Mouse (Mus musculus) testis, postnatal 10 days (tissue): Measurements from ENCODE around the gene Atcay.

Source experiments
- DNase-seq: peaks from one replicate; pipeline ENCODE4 v3.0.0; 2021; ENCODE audit warnings: low spot score

The Atcay gene

DNA sequence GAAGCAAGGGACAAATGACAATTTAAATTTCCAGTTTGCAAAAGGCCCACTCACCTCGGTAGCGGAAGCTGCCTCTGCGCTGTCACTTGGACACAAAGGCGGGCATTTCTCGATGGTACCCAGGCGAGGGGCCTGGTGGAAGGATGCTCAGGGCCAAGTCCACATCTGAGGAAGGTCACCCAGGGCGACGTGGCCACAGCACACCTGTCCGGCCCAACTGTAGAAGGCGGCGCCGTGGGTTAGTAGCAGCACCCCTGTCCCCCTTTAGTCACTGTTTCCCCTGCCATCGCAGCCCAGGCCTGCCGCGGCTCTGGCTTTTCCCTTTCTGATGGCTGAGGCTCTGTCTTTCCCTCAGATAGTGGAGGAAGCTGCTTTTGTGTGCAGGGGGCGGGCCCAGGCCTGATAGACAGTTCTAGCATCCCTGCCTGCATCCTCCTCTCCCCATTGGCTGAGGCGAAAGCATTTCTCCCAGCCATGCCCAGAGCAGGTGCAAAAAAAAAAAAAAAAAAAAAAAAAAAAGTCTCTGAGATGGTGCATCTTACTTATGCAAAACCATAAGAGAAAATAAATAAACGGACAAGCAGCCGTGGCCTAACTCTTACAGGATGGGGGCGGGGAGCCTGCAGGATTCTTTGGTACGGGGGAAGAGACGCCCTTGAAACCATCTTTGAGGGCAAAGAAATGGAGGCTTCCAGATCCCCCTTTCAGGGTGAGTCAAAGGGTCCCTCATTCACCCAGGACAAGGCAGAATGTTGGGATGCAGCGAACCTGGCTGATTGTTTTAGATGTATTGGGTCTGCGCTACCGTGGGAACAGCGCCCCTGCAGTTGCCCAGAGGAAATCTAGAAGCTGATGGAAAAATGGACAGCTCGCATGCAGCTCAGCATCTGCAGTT lies at the start of gene Atcay:
Gene Atcay, minus strand, starts transcription at position 396 of the 895 bp plus-strand sequence.
- DNase-seq = no peak

DNA sequence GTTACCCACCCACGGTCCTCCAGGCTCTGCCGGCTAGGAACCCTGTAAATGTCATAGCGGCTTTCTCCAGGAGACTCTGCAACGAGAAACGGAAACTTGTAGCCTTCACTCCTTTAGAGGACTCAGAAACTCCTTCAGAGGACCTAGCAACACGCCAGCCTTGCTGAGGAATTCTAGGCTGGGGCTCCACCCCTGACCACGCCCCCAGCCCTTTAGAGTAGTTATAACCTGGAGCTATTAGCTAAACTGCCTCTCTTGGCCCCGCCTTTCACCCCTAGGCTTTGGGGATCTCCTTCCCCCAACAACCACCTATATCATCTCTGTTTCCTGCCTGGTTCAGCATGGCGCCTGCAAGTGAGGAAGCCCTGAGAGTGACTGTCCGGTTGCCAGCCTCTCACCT lies 48.9 kb upstream of the Atcay start:
- DNase-seq = no peak

DNA sequence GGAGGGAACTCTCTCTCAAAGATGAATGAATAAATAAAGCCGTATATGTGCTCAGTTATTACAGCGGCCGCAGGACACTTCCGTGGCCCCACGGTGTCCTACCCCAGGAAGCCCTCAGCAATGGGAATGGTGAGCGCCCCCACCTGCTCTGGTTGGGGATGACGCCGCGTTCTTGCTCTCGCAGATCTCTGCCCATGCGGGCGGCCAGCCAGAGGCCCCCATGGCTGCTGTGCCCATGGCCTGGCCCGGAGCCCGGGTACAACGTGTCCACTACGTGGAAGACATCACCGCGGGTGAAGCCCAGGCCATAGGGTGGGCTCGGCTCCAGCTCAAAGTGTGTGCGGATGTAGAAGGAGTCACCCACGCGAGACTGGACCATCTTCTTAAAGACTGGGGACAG lies 47.0 kb upstream of the Atcay start:
- DNase-seq = no peak

DNA sequence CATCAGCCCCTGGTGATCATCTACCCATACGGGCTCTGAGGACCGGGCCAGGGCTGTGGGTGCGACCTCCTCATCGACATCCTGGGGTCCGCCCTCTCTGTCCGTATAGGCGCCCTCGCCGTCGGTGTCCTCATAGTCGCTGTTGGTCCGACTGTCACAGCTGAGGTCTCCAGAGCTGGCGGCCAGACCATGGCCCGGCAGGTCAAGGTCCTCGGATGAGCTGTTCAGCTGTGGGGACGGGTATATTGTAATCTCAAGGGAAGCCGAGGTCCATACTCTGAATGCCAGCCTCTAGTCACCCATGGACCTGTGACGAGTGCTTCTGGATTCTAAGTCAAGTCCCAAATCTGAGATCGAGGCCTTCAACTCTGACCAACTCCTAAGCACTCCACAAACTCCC lies 43.2 kb upstream of the Atcay start:
- DNase-seq = no peak

DNA sequence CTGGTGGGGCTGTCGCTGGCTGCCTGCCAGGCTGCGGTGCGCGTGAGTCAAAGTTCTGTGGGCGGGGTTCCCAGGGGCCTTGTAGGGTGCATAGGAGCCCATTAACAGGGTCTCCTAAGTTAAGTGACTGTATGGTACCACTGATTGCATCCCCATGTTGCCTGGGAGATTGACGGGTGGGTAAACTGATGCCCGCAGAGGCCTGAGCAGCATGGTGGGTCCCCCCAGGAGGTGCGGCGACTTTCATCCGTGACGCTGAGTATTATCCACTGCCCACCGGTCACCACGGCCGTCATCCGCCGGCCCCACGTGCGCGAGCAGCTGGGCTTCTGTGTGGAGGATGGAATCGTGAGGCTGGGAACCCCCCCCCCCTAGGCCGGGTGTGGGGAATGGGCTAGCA lies 41.7 kb upstream of the Atcay start:
- DNase-seq = no peak

DNA sequence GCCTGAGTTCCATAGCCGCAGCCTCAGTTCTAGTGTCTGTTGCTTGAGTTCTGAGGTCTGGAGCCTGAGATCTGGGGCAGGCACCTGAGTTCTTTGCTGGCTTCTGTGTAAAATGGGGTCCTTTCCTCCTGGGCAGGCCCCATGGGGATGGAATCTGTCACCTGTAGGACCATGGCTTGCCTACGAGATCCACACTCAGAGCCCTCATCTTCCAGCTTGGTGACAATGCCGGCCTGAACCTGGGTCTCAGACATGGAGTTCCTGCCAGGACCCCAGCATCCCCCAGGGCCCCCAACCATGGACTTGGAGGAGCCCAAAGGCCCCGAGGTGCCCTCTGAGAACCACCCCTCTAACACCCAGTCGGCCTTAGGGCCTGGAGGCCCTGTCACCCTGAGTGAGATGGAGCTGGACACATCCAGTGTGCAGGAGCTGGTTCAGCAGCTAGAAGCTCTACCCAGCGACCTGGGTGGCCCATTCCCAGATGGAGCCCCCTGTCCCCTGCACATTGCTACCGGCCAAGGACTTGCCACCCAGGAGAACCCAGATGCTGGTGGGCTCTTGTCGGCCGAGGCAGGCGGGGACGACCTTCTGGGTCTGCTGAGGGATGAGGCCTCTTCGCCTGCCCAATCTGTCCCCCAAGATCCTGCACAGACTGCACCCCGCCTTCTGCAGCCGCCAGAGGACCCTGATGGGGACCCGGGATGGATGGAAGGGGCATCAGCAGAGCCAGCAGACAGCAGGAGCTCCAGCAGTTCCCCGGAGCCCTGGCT lies 38.2 kb upstream of the Atcay start:
- DNase-seq = no peak

DNA sequence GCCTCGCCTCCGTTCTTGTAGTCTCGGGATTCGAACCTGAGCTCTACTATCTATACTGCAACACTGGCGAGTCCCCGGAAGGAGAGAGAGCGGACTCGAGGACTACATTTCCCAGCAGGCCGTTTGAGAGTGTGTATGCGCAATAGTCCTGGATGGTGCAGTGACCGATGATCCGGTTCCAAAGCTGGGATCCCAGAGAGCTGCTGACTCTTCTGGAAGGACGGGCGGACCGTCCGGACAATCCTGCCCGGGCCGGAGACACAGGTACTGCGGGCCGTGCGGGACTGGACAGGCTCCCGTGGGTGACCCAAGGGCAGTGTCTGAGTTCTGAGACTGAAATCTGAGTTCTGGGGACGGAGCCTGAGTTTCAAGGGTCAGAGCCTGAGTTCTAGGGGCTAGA lies 37.4 kb upstream of the Atcay start:
- peak; percentile 80 for DNase-seq

DNA sequence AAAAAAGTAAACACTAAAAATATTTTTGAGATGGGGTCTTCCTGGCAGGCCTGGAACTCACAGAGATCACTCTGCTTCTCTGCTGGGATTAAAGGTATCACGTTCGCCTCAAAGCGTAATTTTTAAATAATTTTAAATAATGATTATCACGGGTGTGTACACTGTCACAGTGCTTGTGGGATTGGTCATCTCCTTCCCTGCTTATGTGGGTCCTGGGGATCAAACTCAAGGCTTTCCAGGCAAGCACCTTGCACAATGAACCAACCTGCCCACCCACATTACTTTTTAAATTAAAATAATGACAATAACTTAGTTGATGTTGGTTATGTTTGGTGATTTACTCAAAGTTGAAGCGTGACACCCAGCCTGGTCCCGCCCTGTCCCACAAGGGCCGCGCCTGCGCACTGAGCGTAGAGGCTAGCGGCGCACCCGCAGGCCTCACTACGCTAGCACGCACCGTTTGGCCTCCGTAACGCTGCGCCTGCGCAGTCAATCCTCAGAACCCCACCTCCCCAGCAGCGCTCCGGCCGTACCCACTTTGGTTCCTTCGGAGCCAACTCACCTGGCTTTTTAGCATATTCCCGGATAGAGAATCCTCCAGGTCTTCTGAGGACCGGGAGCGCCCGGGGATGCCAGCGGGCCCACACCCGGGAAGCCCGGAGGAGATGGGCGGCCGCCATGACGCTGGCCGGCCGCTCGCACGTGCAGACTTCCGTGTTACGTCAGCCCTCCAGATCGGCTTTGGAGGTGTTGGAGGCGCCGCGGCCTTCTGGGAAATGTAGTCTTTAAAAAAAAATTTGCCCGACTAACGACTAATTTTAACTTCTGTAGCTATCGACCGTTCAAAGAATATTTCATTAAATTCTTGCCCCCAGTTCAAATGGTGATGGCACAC lies 35.8 kb upstream of the Atcay start, which contains the start of the genes Mrpl54 and Apba3:
Gene Mrpl54, minus strand, starts transcription at position 724 of the 895 bp plus-strand sequence.
Gene Apba3, plus strand, starts transcription at position 750 of the 895 bp plus-strand sequence.
- DNase-seq = peak; percentile 97

DNA sequence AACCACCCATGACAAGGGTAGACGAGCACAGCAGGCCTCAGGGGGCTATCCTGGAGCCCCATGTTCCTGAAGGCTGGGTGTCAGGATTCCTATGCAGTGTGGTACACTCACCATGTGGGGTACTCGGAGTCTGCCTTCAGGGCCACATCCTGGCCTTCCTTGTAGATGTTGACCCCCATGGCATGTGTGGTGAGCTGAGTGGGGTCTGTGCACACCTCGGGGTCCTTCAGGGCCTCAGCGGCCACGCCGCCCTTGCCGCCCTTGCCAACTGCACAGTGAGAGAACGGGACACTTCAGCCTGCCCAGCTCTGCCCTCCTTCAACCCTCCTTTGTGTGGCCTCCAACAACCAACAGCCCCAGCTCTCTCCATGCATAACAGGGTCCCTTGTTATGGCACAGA lies 34.9 kb upstream of the Atcay start:
- no peak for DNase-seq

DNA sequence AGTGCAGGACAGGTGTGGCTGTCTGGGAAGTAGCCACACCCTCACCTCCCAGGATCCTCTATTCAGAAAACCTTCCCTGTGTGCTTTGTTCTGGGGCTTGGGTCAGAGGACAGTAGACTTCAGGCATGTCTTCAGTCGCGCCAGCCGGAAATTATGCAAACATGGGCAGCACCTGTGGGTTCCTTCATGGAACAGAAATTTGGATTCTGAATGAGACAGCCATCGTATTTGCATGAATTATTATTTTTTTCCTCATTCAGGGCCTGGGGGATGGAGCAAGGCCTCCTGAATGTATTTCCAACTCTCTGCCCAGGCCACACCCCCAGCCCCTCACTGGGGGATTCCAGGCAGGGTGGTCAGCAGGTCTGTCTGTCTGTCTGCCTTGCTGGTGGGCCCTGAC lies 30.4 kb upstream of the Atcay start:
- no peak for DNase-seq

DNA sequence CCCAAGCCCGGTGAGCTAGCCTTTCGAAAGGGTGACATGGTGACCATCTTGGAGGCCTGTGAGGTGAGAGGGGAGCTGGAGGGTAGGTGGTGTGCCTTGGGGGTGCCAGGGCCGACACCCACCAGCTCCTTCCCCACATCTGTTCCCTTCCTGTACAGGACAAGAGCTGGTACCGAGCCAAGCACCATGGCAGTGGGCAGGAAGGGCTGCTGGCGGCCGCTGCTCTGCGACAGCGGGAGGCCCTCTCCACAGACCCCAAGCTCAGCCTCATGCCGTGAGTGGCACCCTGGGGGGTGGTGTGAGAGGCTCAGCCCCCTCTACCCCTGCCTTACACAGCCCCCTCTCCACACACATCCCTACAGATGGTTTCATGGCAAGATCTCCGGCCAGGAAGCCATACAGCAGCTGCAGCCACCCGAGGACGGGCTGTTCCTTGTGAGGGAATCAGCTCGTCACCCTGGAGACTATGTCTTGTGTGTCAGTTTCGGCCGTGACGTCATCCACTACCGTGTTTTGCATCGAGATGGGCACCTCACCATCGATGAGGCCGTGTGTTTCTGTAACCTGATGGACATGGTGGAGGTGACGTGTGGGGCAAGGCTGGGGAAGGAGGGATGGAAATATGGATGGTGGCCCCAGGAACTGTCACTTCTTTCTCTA lies 28.7 kb upstream of the Atcay start:
- DNase-seq = no peak

DNA sequence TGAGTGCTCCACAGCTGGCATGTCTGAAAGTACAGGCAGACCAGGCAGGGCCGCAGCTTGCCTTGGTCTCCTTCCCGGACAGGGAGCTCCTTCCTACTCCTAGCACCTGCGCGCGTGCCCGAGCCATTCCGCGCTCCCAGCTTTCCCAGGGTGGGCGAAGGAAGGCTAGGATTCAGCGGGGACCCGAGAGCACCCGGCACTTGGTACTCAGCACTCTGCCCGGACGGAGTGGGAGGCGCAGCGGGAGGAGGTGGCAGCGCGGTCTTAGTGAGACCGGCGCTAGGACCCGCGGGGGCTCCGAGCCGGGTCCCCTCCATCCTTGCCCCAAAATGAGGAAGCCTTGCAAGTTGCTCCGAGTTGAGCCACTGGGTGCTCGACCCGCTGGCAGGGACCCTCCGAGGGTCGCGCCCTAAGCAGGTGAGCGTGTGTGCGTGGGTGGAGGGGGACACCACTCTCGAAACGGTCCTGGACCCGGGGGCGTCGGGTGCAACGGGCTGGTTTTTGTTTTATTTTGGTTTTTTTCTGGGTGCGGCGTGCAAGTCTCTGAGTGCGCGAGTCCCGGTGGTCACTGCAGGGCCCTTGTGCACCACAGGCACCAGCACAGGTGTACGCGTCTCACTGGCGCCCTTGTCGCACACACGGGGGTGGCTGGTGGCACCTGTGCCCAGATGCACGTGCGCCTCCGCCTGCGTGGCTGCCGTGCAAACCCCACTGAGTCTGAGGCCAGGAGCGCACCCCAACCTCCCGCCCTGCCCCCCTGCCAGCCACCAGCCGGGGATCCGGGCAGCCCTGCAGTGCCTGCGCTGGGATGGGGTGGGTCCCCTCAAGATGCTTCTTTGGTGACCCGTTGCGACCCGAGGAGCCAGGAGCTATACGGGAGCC lies 26.8 kb upstream of the Atcay start:
- no peak for DNase-seq

DNA sequence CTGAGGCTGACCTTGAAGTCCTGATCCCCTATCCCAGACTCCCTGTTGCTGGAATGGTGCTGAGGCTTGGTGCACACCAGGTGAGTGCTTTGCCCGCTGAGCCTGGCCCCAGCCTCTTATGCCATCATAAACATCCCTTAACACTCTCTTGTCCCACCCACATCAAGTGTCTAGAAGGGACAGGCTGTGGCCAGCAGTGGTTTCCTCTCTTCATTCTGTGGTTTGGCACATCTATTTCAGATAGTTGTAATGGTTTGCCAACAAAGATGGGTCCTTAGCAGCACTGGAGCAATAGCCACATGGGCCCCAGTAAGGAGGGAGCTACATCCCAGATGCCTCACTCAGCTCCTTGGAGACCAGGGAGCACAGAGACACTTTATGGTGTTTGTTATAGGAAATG lies 24.3 kb upstream of the Atcay start:
- no peak for DNase-seq

DNA sequence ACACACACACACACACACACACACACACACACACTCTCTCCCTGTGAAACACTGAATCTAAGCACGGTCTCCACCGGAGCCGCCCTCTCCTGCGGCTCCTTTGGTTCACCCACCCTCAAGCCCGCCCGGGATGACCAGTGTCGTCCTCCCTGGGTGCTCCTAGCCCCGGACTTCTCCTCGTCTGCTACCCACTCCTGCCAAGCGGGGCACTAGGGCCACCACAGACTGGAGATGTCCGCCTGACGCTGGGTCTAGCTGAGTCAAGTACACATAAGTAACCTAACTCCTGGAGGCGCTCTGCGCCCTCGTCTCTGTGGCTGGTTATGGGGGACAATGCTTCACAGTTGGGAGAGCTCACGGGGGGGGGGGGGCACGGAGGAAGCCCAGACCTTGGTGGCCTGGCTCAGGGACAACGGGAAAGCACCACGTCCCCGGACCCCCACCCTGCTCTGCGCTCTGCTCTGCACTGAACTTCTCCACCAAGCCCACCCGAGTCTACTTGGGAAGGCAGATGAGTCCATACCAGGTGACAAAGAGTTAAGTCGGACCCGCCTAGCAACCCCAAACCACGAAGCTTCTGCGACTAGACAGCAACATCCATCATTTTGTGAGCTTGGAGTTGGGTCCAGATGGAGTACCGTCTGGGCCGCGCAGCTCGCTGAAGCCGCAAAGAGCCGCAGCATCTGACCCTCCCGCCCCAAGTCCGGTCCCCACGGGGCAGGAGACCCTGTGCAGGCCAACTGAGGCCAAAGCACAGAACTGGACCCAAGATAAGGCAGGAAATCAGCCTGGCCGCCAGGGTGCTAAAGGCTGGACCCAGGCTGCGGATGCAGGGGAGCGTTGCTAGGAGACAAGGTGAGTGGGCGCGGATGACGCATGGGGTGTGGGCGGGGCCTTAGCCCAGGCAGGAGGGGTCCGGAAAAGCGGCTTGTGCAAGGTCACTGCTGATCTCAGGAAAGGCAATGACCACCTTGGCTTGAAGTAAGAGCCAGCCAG lies 22.1 kb upstream of the Atcay start, which contains the start of gene Matk:
Gene Matk, plus strand, starts transcription at position 512 of the 996 bp plus-strand sequence.
- peak; percentile 78 for DNase-seq

DNA sequence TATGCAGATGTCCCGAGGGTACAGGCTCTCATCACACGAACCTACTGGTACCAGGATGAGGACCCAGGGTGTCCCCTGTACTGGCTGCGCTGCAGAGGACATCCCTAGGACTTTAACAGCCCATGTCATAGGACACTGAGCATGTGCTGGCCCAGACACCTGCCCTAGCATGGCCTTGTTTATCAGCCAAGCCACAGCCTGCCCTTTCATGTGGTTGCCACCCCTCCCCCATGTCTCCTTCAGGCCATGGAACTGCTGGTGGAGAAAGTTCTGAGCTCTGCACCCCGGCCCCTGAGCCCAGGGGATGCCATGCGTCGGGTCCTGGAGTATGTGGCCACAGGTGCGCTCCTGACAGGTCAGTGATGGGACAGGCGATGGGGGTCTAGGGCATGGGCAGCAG lies 18.8 kb upstream of the Atcay start:
- DNase-seq = no peak

DNA sequence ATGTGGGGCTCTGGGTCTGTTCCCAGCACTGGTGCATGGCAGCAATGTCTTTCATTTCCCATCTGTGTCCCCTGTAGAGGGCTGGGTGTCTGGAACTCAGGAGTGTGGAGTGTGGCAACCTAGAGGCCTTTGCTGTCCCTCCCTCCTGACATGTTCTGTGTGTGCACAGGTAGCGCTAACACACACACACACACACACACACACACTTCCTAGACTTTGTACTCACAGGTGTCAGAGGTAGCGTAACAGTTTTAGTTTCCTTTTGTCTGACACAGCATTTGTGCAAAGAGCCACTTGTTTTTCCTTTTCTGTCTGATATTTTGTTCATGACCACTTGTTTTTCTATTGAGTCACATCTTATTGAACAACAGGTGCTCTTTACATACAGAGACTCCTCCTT lies 17.2 kb upstream of the Atcay start:
- DNase-seq = no peak

DNA sequence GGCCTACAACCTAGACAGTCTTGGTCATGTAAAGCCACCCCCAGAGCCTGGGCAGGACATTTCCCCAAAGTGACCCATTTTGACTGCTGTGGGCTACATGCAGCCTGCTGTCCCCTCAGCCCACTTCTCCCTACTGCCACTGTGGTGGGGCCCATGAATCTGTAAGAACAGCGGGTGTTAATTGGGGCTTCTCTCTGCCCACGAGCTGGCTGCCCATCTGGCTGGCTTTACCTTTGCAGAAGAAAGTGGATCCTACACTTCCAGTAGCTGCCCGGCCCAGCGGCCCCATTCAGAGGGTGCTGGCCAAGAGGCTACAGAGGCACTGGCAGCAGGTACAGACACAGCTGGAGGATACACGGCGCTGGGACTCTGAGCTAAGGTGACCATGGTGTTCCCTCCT lies 14.5 kb upstream of the Atcay start:
- no peak for DNase-seq

DNA sequence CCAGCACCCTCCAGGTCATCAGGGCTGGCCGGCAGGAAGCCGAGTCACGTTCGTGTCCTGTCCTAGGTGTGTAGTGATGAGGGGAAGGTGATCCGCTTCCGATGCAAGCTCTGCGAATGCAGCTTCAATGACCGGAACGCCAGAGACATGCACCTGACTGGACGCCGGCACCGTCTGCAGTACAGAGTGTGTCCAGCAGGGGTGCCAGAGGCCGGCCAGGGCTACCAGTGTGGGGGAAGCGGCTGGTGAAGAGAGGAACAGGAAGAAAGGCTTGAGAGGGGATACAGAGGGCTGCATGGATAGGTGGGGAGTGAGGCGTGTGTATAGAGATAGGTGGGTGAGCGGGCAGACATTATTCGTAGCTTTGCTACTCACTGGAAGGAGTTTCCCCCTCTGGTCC lies 14.0 kb upstream of the Atcay start:
- peak; percentile 93 for DNase-seq

DNA sequence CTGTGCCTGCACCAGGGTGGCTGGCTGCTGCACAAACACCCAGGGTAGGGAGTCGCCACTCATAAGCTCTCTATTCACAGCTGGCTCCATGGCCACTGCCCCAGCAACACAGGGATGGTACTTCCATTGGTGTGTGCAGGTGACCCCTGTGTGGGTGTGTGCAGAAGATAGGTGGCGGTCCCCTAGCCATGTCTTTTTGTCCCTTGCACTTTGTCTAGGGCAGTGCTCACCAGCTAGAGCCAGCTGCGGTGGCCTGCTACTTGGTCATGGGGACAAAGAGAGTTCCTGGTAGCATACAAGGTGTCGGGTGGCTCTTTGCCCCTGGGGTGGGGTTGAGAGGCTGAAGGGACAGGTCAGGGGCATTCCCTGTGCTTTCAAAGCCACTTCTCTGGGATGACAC lies 13.5 kb upstream of the Atcay start:
- no peak for DNase-seq
